Mouse (Mus musculus): ENCODE results near the gene Kcnip4. TPM values are rescaled to one million over a fixed set of nuclear protein-coding genes. Genes with fewer than 3 reads are reported as not detected.

Gene Kcnip4
- total and polyA plus RNA-seq, 3 experiments, result 0.19 TPM; not detected in 2

- DNase-seq (ENCODE audit: low read depth, low spot score), result no peak
- H3K27me3 ChIP-seq (ENCODE audit: control insufficient read depth in 1 of 2, insufficient read depth in 2 of 2, low read length in 2 of 2), result no peaks in the 10 kb centered on the region
- no peaks in the 10 kb centered on the region for H3K36me3 ChIP-seq (ENCODE audit: control insufficient read depth in 1 of 2, insufficient read depth in 2 of 2, low read length in 2 of 2)
- no peak overlapping the region for H3K9ac ChIP-seq (ENCODE audit: control insufficient read depth, low read depth, low read length, poor library complexity, severe bottlenecking)
- no peak overlapping the region for H3K27ac ChIP-seq (ENCODE audit: control insufficient read depth, low read depth, low read length)
- H3K79me2 ChIP-seq (ENCODE audit: control insufficient read depth, insufficient read depth, low read length, poor library complexity), result no peaks in the 10 kb centered on the region
- TF ChIP-seq CTCF (IDR thresholded peaks at IDR 0.05 in 2 of 3, conservative IDR thresholded peaks at IDR 0.05 in 1 of 3; ENCODE audit: control insufficient read depth in 1 of 3, insufficient read depth in 1 of 3, low read depth in 2 of 3, low read length in 3 of 3, poor library complexity in 1 of 3, severe bottlenecking in 1 of 3) (no peak), NELFE (IDR thresholded peaks at IDR 0.05; ENCODE audit: low read depth, low read length) (no peak), TAL1 (IDR thresholded peaks at IDR 0.05; ENCODE audit: low read length) (no peak), EP300 (IDR thresholded peaks at IDR 0.05; ENCODE audit: low read depth in 1 of 2, low read length in 2 of 2) (no peak), E2F4 (IDR thresholded peaks at IDR 0.05; ENCODE audit: borderline replicate concordance, low read depth, low read length) (no peak), ZKSCAN1 (IDR thresholded peaks at IDR 0.05; ENCODE audit: low read depth, low read length) (no peak), MYC (IDR thresholded peaks at IDR 0.05; ENCODE audit: low read depth, low read length) (no peak), UBTF (IDR thresholded peaks at IDR 0.05; ENCODE audit: borderline replicate concordance, insufficient read depth, low read depth, low read length) (no peak), NRF1 (IDR thresholded peaks at IDR 0.05; ENCODE audit: insufficient read depth, low read depth, low read length, poor library complexity, severe bottlenecking) (no peak), CHD1 (IDR thresholded peaks at IDR 0.05; ENCODE audit: low read depth, low read length) (no peak)
- H3K4me1 ChIP-seq (ENCODE audit: control insufficient read depth in 1 of 2, insufficient read depth in 2 of 2, low read length in 2 of 2), result no peaks in the 10 kb centered on the region
- H3K4me3 ChIP-seq (ENCODE audit: control insufficient read depth in 1 of 2, insufficient read depth in 1 of 2, low read depth in 2 of 2, low read length in 2 of 2), result no peak overlapping the region
- H3K9me3 ChIP-seq (replicated peaks; ENCODE audit: insufficient read depth, low read length), result no peaks in the 10 kb centered on the region
Measured at GRCm38 (mm10) chr5:49094945-49095344, 429.8 kb downstream of the Kcnip4 start.

DNA sequence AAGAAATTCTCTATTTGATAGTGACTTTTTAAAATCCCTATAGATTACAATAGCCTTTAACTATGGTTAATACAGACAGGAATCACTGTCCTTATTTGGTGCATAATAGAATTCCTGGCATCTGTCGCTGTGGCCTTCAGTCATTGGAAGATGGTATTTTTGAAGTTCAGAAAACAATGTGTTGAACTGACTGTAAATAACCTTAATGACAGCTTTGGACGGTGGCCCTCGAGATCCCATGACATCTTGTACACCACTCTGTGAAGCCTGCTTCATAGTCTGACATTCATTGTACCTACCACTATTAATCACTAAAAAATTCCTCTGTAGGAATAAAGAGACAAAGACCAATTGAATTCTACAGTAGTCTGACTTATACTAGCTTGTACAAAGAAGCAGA, 430.4 kb downstream of the Kcnip4 start:
- no peak for TF ChIP-seq TBP (IDR thresholded peaks at IDR 0.05; ENCODE audit: low read depth, low read length)
- TF ChIP-seq NELFE (IDR thresholded peaks at IDR 0.05; ENCODE audit: low read depth, low read length), result no peak
- TF ChIP-seq MAX (IDR thresholded peaks at IDR 0.05; ENCODE audit: low read length), result no peak
- TF ChIP-seq MAFK (IDR thresholded peaks at IDR 0.05; ENCODE audit: borderline replicate concordance, low read depth, low read length), result no peak
- no peak for TF ChIP-seq ZMIZ1 (IDR thresholded peaks at IDR 0.05; ENCODE audit: low read depth, low read length)
- no peak for TF ChIP-seq E2F4 (IDR thresholded peaks at IDR 0.05; ENCODE audit: borderline replicate concordance, low read depth, low read length)
- no peak for TF ChIP-seq GATA1 (IDR thresholded peaks at IDR 0.05; ENCODE audit: low read depth, low read length)
- TF ChIP-seq POLR2A (IDR thresholded peaks at IDR 0.05; ENCODE audit: control insufficient read depth in 1 of 2, insufficient read depth in 1 of 2, low read depth in 1 of 2, low read length in 2 of 2, poor library complexity in 1 of 2), result no peak
- TF ChIP-seq GABPA (IDR thresholded peaks at IDR 0.05; ENCODE audit: low read depth, low read length), result no peak
- no peak for TF ChIP-seq KAT2A (conservative IDR thresholded peaks at IDR 0.05; ENCODE audit: low read depth, low read length)
- TF ChIP-seq MYC (IDR thresholded peaks at IDR 0.05; ENCODE audit: low read depth, low read length), result no peak
- H3K27me3 ChIP-seq (ENCODE audit: control insufficient read depth in 1 of 2, insufficient read depth in 2 of 2, low read length in 2 of 2), result no peaks in the 10 kb centered on the region

More for the DNA sequence above, 430.4 kb downstream of the Kcnip4 start:
- no peak overlapping the region for H3K27ac ChIP-seq (ENCODE audit: control insufficient read depth, low read depth, low read length)
- H3K79me2 ChIP-seq (ENCODE audit: control insufficient read depth, insufficient read depth, low read length, poor library complexity), result no peaks in the 10 kb centered on the region
- no peaks in the 10 kb centered on the region for H3K9me3 ChIP-seq (replicated peaks; ENCODE audit: insufficient read depth, low read length)
- no peak for DNase-seq (ENCODE audit: low read depth, low spot score)
- H3K4me1 ChIP-seq (ENCODE audit: control insufficient read depth in 1 of 2, insufficient read depth in 2 of 2, low read length in 2 of 2), result no peaks in the 10 kb centered on the region
- H3K36me3 ChIP-seq (ENCODE audit: control insufficient read depth in 1 of 2, insufficient read depth in 2 of 2, low read length in 2 of 2), result no peaks in the 10 kb centered on the region
- no peak overlapping the region for H3K4me3 ChIP-seq (ENCODE audit: control insufficient read depth in 1 of 2, insufficient read depth in 1 of 2, low read depth in 2 of 2, low read length in 2 of 2)
- H3K9ac ChIP-seq (ENCODE audit: control insufficient read depth, low read depth, low read length, poor library complexity, severe bottlenecking), result no peak overlapping the region

Data from MEL (cell line).